Comparison of ENCODE assay signal across 12 mouse cellular contexts in genomic region chr5:113078686-113079085, GRCm38 (mm10). TPM values are rescaled to one million over a fixed set of nuclear protein-coding genes. Genes with fewer than 3 reads are reported as not detected.
DNase-seq lines count a peak whose midpoint lies in the region; ATAC-seq and TF ChIP-seq lines count a peak whose summit lies in the region.
"Had no signal": no experiment of that assay in that cellular context is flagged by ENCODE, and none has a peak within 500 bp of the region (broad histone marks: within the 10 kb centered on the region; RNA-seq: fewer than 3 reads in every experiment).

No protein-coding gene starts in this region.

- no peak for ATAC-seq in forebrain, embryonic 15.5 days (replicated peaks)
- ATAC-seq: forebrain, embryonic 16.5 days had no signal

- H3K4me1 ChIP-seq in kidney, adult 2 months (ENCODE audit: control insufficient read depth, insufficient read depth, low read length), result no peaks in the 10 kb centered on the region
- no peaks in the 10 kb centered on the region for H3K4me1 ChIP-seq in forebrain, embryonic 15.5 days
- H3K4me1 ChIP-seq: midbrain, embryonic 12.5 days had no signal

- H3K9ac ChIP-seq in forebrain, embryonic 15.5 days (replicated peaks), result no peak overlapping the region
- H3K9ac ChIP-seq: liver, embryonic 13.5 days; midbrain, embryonic 12.5 days had no signal

- TF ChIP-seq CTCF in kidney, adult 2 months (conservative IDR thresholded peaks at IDR 0.05; ENCODE audit: insufficient read depth, insufficient read length, low read depth, low read length), result peak; percentile 54
- peak; percentile 53; the same call in 1 of the 2 replicates for TF ChIP-seq CTCF in brain, embryonic 14.5 days (IDR thresholded peaks at IDR 0.05; ENCODE audit: borderline replicate concordance, extremely low read depth, insufficient read depth, insufficient read length)

- no peaks in the 10 kb centered on the region for H3K9me3 ChIP-seq in forebrain, embryonic 15.5 days
- H3K9me3 ChIP-seq: liver, embryonic 13.5 days; midbrain, embryonic 12.5 days had no signal

- H3K27me3 ChIP-seq in kidney, adult 2 months (replicated peaks; ENCODE audit: control insufficient read depth, insufficient read depth, low read length), result no peaks in the 10 kb centered on the region
- no peaks in the 10 kb centered on the region for H3K27me3 ChIP-seq in splenic B cell, adult 2 months (ENCODE audit: control insufficient read depth, insufficient read depth, low read length, poor library complexity, severe bottlenecking)
- no peaks in the 10 kb centered on the region for H3K27me3 ChIP-seq in forebrain, embryonic 15.5 days
- H3K27me3 ChIP-seq: liver, embryonic 13.5 days had no signal

- no peak for TF ChIP-seq POLR2A in kidney, adult 2 months (IDR thresholded peaks at IDR 0.05; ENCODE audit: low read depth, low read length)
- no peak for TF ChIP-seq POLR2A in brain, embryonic 14.5 days (IDR thresholded peaks at IDR 0.05; ENCODE audit: borderline replicate concordance, extremely low read depth, insufficient read depth, insufficient read length, poor library complexity, severe bottlenecking)

- H3K4me2 ChIP-seq in forebrain, embryonic 15.5 days (replicated peaks), result no peak overlapping the region
- H3K4me2 ChIP-seq: liver, embryonic 13.5 days; midbrain, embryonic 12.5 days had no signal

- no peak overlapping the region for H3K4me3 ChIP-seq in kidney, adult 2 months (ENCODE audit: insufficient read depth, low read depth, low read length)
- H3K4me3 ChIP-seq in forebrain, embryonic 15.5 days, result no peak overlapping the region
- H3K4me3 ChIP-seq: liver, embryonic 13.5 days; midbrain, embryonic 12.5 days had no signal

- no peak for DNase-seq in kidney, adult 2 months
- DNase-seq in kidney, adult 8-10 months, result no peak
- peak; percentile 22 for DNase-seq in thymus, postnatal 0 days (ENCODE audit: low spot score)
- no peak for DNase-seq in thymus, postnatal 10 days (ENCODE audit: low spot score in 2 of 2)
- no peak for DNase-seq in brain, embryonic 14.5 days (ENCODE audit: low read depth)
- peak; percentile 30 for DNase-seq in splenic B cell, adult 2 months (ENCODE audit: low read depth, low spot score)
- no peak for DNase-seq in kidney, adult 18-20 months
- DNase-seq: liver, embryonic 13.5 days; spleen, adult 18-20 months had no signal

- 69% methylated on average over 5 of the region's 5 CpGs for WGBS in kidney, adult 2 months
- WGBS in forebrain, embryonic 15.5 days, result 67% methylated on average over 5 of the region's 5 CpGs

- no peak overlapping the region for H3K27ac ChIP-seq in kidney, adult 2 months (ENCODE audit: insufficient read depth, low read depth, low read length)
- H3K27ac ChIP-seq in forebrain, embryonic 15.5 days (replicated peaks), result no peak overlapping the region
- H3K27ac ChIP-seq: liver, embryonic 13.5 days; midbrain, embryonic 12.5 days had no signal

- no peaks in the 10 kb centered on the region for H3K36me3 ChIP-seq in kidney, adult 2 months (ENCODE audit: control insufficient read depth, insufficient read depth, low read length)
- no peaks in the 10 kb centered on the region for H3K36me3 ChIP-seq in splenic B cell, adult 2 months (ENCODE audit: control insufficient read depth, insufficient read depth, low read length, poor library complexity, severe bottlenecking)
- H3K36me3 ChIP-seq in forebrain, embryonic 15.5 days, result no peaks in the 10 kb centered on the region
- H3K36me3 ChIP-seq: liver, embryonic 13.5 days; midbrain, embryonic 12.5 days had no signal

RNA-seq across cellular contexts. Expression of gene Crybb3, which starts 2.7 kb away (rescaled TPM):
- 1.5 and 2.8 TPM in 2 replicates for polyA plus RNA-seq in kidney, adult 2 months (2012; rRNA removed)
- polyA plus RNA-seq in thymus, postnatal 0 days (2015; fragmentation: Nextera tagmentation; extraction: Ambion mirVana), result 1.0 and 1.2 TPM in 2 replicates
- polyA plus RNA-seq in brain, embryonic 14.5 days (2012; rRNA removed), result 2.3 and 2.4 TPM in 2 replicates
- 0.73 and 0.80 TPM in 2 replicates for polyA plus RNA-seq in forebrain, embryonic 15.5 days (2015; fragmentation: Nextera tagmentation; extraction: Ambion mirVana)
- polyA plus RNA-seq: liver, embryonic 13.5 days had no signal

RNA-seq across cellular contexts. Expression of gene Crybb2, which starts 8.8 kb away (rescaled TPM):
- not detected in 2 replicates for polyA plus RNA-seq in kidney, adult 2 months (2012; rRNA removed)
- 0.26 and 0.80 TPM in 2 replicates for polyA plus RNA-seq in thymus, postnatal 0 days (2015; fragmentation: Nextera tagmentation; extraction: Ambion mirVana)
- polyA plus RNA-seq in brain, embryonic 14.5 days (2012; rRNA removed), result not detected in 2 replicates
- not detected in 2 replicates for polyA plus RNA-seq in forebrain, embryonic 15.5 days (2015; fragmentation: Nextera tagmentation; extraction: Ambion mirVana)
- polyA plus RNA-seq: forebrain, embryonic 16.5 days; liver, embryonic 13.5 days; midbrain, embryonic 12.5 days had no signal

Comparison
In these comparisons a context has a peak if more than half of its experiments do, and no peak if none do; other contexts are left out.
1. DNase-seq: peak in thymus, postnatal 0 days (single experiment) and splenic B cell, adult 2 months (single experiment); none in kidney, adult 2 months (single experiment), kidney, adult 8-10 months (0 of 2), thymus, postnatal 10 days (0 of 2), brain, embryonic 14.5 days (single experiment) and kidney, adult 18-20 months (single experiment).